ENCODE assay signal across 22 mouse cellular contexts in genomic region chr6:144336789-144337188, GRCm38 (mm10).
DNase-seq lines count a peak whose midpoint lies in the region; ATAC-seq and TF ChIP-seq lines count a peak whose summit lies in the region.
"Had no signal": no experiment of that assay in that cellular context is flagged by ENCODE, and none has a peak within 500 bp of the region (broad histone marks: within the 10 kb centered on the region; RNA-seq: fewer than 3 reads in every experiment).

No protein-coding gene starts in this region.

- WGBS in forebrain, embryonic 10.5 days: 87% methylated on average over 4 of the region's 4 CpGs
- 93% methylated on average over 4 of the region's 4 CpGs for WGBS in forebrain, postnatal 0 days
- WGBS in heart, embryonic 10.5 days: 88% methylated on average over 4 of the region's 4 CpGs
- WGBS in midbrain, embryonic 11.5 days: 92% methylated on average over 4 of the region's 4 CpGs
- 95% methylated on average over 4 of the region's 4 CpGs for WGBS in midbrain, postnatal 0 days

- peak overlapping the region; percentile 33; the same call in 1 of the 2 replicates for H3K27ac ChIP-seq in forebrain, embryonic 10.5 days
- no peak overlapping the region for H3K27ac ChIP-seq in forebrain, postnatal 0 days (ENCODE audit: low read depth, low read length)
- no peak overlapping the region for H3K27ac ChIP-seq in heart, embryonic 10.5 days
- no peak overlapping the region for H3K27ac ChIP-seq in midbrain, embryonic 11.5 days (ENCODE audit: low read depth, low read length)
- no peak overlapping the region for H3K27ac ChIP-seq in midbrain, postnatal 0 days (ENCODE audit: low read depth, low read length)
- H3K27ac ChIP-seq: embryonic facial prominence, embryonic 10.5 days; embryonic facial prominence, embryonic 12.5 days had no signal

- no peak for DNase-seq in forebrain, embryonic 10.5 days (ENCODE audit: extremely low spot score, low spot score)
- DNase-seq in forebrain, postnatal 0 days: no peak
- DNase-seq in heart, embryonic 10.5 days (ENCODE audit: low spot score): peak; percentile 16
- DNase-seq in heart, postnatal 25 days (ENCODE audit: low spot score): no peak
- DNase-seq in midbrain, embryonic 11.5 days (ENCODE audit: low spot score, missing footprints): peak; percentile 85
- DNase-seq in midbrain, postnatal 0 days (ENCODE audit: low spot score): no peak
- DNase-seq: adrenal gland, adult 8-10 months; adrenal gland, postnatal 14 days; adrenal gland, postnatal 36 days; B cell, adult 2 months; cerebellum, adult 11-12 months; cerebellum, adult 2 months; cerebellum, adult 9-10 months had no signal

- no peak overlapping the region for H3K4me2 ChIP-seq in forebrain, postnatal 0 days (ENCODE audit: low read depth)
- no peak overlapping the region for H3K4me2 ChIP-seq in midbrain, embryonic 11.5 days
- H3K4me2 ChIP-seq in midbrain, postnatal 0 days (ENCODE audit: low read depth, low read length, poor library complexity, severe bottlenecking): no peak overlapping the region

- intact Hi-C loops in heart, postnatal 25 days (cut with DNase I): no loop called here

- no peak overlapping the region for H3K9ac ChIP-seq in forebrain, postnatal 0 days
- H3K9ac ChIP-seq in midbrain, embryonic 11.5 days (ENCODE audit: low read length): no peak overlapping the region
- no peak overlapping the region for H3K9ac ChIP-seq in midbrain, postnatal 0 days (replicated peaks; ENCODE audit: low read length, poor library complexity, severe bottlenecking)
- H3K9ac ChIP-seq: embryonic facial prominence, embryonic 12.5 days; forebrain, embryonic 12.5 days had no signal

- H3K4me1 ChIP-seq in forebrain, embryonic 10.5 days: peaks cover 31% of the 10 kb centered on the region
- peaks cover 12% of the 10 kb centered on the region for H3K4me1 ChIP-seq in forebrain, postnatal 0 days (ENCODE audit: insufficient read depth)
- peaks cover 3% of the 10 kb centered on the region; the same call in 1 of the 2 replicates for H3K4me1 ChIP-seq in heart, embryonic 10.5 days
- H3K4me1 ChIP-seq in midbrain, embryonic 11.5 days (ENCODE audit: control insufficient read depth, insufficient read depth, low read length): peaks cover 5% of the 10 kb centered on the region; the same call in 1 of the 2 replicates
- no peaks in the 10 kb centered on the region for H3K4me1 ChIP-seq in midbrain, postnatal 0 days (ENCODE audit: insufficient read depth, low read length)
- H3K4me1 ChIP-seq: embryonic facial prominence, embryonic 12.5 days had no signal

- H3K36me3 ChIP-seq in forebrain, embryonic 10.5 days (replicated peaks): peaks cover 6% of the 10 kb centered on the region
- no peaks in the 10 kb centered on the region for H3K36me3 ChIP-seq in forebrain, postnatal 0 days (ENCODE audit: insufficient read depth)
- H3K36me3 ChIP-seq in heart, embryonic 10.5 days: no peaks in the 10 kb centered on the region
- H3K36me3 ChIP-seq in midbrain, embryonic 11.5 days (ENCODE audit: control insufficient read depth, insufficient read depth, low read length): no peaks in the 10 kb centered on the region
- no peaks in the 10 kb centered on the region for H3K36me3 ChIP-seq in midbrain, postnatal 0 days (ENCODE audit: insufficient read depth, low read length)
- H3K36me3 ChIP-seq: embryonic facial prominence, embryonic 10.5 days; embryonic facial prominence, embryonic 12.5 days; forebrain, embryonic 12.5 days; G1E had no signal

- H3K27me3 ChIP-seq in forebrain, embryonic 10.5 days (ENCODE audit: poor library complexity, severe bottlenecking): peaks cover 15% of the 10 kb centered on the region
- H3K27me3 ChIP-seq in forebrain, postnatal 0 days (ENCODE audit: insufficient read depth, low read length): no peaks in the 10 kb centered on the region
- no peaks in the 10 kb centered on the region; the same call in none of the 2 replicates for H3K27me3 ChIP-seq in heart, embryonic 10.5 days (ENCODE audit: insufficient read depth, poor library complexity, severe bottlenecking)
- H3K27me3 ChIP-seq in midbrain, embryonic 11.5 days (ENCODE audit: control insufficient read depth, insufficient read depth, low read length): no peaks in the 10 kb centered on the region
- no peaks in the 10 kb centered on the region for H3K27me3 ChIP-seq in midbrain, postnatal 0 days (ENCODE audit: insufficient read depth, low read length)
- H3K27me3 ChIP-seq: CH12.LX; embryonic facial prominence, embryonic 12.5 days; Patski had no signal

- H3K4me3 ChIP-seq in forebrain, embryonic 10.5 days: no peak overlapping the region
- H3K4me3 ChIP-seq in forebrain, postnatal 0 days (ENCODE audit: low read depth, low read length): no peak overlapping the region
- no peak overlapping the region for H3K4me3 ChIP-seq in heart, embryonic 10.5 days
- no peak overlapping the region for H3K4me3 ChIP-seq in midbrain, embryonic 11.5 days (ENCODE audit: low read depth, low read length)
- H3K4me3 ChIP-seq in midbrain, postnatal 0 days (ENCODE audit: low read depth, low read length): no peak overlapping the region
- H3K4me3 ChIP-seq: embryonic facial prominence, embryonic 10.5 days; embryonic facial prominence, embryonic 12.5 days; forebrain, embryonic 12.5 days had no signal

- no peak for TF ChIP-seq CTCF in forebrain, postnatal 0 days (IDR thresholded peaks at IDR 0.05; ENCODE audit: low read depth)
- TF ChIP-seq CTCF in midbrain, postnatal 0 days (IDR thresholded peaks at IDR 0.05): no peak

- H3K9me3 ChIP-seq in forebrain, embryonic 10.5 days: peaks cover 15% of the 10 kb centered on the region
- no peaks in the 10 kb centered on the region for H3K9me3 ChIP-seq in forebrain, postnatal 0 days (ENCODE audit: low read length)
- H3K9me3 ChIP-seq in heart, embryonic 10.5 days: no peaks in the 10 kb centered on the region; the same call in 1 of the 2 replicates
- H3K9me3 ChIP-seq in midbrain, embryonic 11.5 days (ENCODE audit: control insufficient read depth, low read length): peaks cover 3% of the 10 kb centered on the region; the same call in 1 of the 2 replicates
- H3K9me3 ChIP-seq in midbrain, postnatal 0 days (ENCODE audit: low read length): no peaks in the 10 kb centered on the region

- no peak for ATAC-seq in forebrain, postnatal 0 days
- no peak for ATAC-seq in midbrain, embryonic 11.5 days (ENCODE audit: low FRiP score)
- ATAC-seq in midbrain, postnatal 0 days (ENCODE audit: low FRiP score): no peak
- ATAC-seq: activated CD4-positive, CD25-positive, alpha-beta regulatory T cell, adult 4 months; CD4-positive, CD25-positive, alpha-beta regulatory T cell, adult 4 months; forebrain, embryonic 16.5 days; Patski had no signal

Comparison
In these comparisons a context has a peak if more than half of its experiments do, and no peak if none do; other contexts are left out.
1. DNase-seq: peak in heart, embryonic 10.5 days (single experiment) and midbrain, embryonic 11.5 days (single experiment); none in forebrain, embryonic 10.5 days (single experiment), forebrain, postnatal 0 days (single experiment), heart, postnatal 25 days (single experiment) and midbrain, postnatal 0 days (single experiment).